Mouse (Mus musculus): ENCODE results near the gene Ncapd2.
"Not testable (repeated sequence)": the region's sequence is repeated elsewhere in the genome, so short reads cannot be mapped to it uniquely, and the experiment has no call there.

DNA sequence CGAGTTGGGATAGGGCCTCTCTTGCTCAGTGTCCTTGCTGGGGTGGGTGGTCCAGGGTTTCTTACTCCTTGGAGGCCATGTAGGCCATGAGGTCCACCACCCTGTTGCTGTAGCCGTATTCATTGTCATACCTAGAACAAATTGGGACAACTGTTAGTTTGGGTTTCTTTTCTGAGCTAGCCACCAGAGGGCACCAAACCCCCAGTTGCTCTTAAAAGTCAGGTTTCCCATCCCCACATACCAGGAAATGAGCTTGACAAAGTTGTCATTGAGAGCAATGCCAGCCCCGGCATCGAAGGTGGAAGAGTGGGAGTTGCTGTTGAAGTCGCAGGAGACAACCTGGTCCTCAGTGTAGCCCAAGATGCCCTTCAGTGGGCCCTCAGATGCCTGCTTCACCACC, 29.5 kb downstream of the Ncapd2 start:
- not testable (repeated sequence) for TF ChIP-seq GATA1, TAL1 (IDR thresholded peaks at IDR 0.05; ENCODE audit: low read length)
